Mouse (Mus musculus) lung, postnatal 0 days (tissue): ENCODE measurements around the gene Hmx3.

Source experiments
- CTCF ChIP-seq: IDR thresholded peaks from 2 replicates; pipeline ENCODE4 v1.5.1; 2016; ENCODE audit warnings: antibody characterized with exemption, mild to moderate bottlenecking
- EP300 ChIP-seq: IDR thresholded peaks from 2 replicates; pipeline ENCODE4 v1.6.1; 2016; ENCODE audit warnings: antibody characterized with exemption, mild to moderate bottlenecking, control low read depth

- no peak for TF ChIP-seq EP300
- TF ChIP-seq CTCF = no peak
These were observed 11.1 kb downstream of the Hmx3 start for GRCm38 (mm10) chr7:131553771-131554175.
